Mouse (Mus musculus): ENCODE measurements around the gene Pak1ip1. TPM values are rescaled to one million over a fixed set of nuclear protein-coding genes. Genes with fewer than 3 reads are reported as not detected.

The Pak1ip1 gene
- total RNA-seq, 1 experiment = 117 TPM

DNA sequence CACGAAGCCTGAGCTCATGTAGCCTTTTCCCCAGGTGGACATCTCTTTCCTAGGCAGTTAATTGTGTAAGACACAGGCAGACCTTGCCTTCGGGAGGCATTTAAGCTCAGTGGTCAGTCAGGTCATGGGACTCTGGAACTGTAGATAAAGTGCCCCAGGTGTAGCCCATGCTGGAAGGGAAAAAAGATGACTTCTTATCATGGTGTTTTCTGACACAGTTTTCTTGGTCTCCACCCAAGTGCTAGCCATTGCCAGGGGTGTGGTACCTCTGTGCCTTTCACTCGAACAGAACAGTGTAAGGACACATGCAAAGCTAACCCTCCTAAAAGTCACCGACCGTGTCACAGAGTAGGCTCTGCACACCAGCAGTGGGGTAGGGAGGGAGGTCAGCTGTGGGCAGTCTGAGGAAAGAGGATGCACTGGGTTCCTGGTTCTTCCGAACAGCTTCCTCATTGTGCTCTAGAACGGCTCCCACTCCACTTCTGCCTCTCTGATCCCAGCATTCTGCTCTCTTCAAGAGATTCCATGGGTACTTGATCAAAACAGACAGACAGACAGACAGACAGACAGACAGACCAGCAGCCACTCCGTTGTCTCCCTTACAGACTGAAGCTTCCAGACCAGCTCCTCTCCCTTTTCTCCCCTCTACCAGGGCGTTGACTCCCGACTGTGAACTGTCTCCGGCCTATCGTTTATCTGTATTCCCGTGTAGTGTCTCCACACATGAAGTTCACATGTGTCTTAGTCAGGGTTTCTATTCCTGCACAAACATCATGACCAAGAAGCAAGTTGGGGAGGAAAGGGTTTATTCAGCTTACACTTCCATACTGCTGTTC is 18.2 kb downstream of the Pak1ip1 start:
- in situ Hi-C loops (cut with MboI; ENCODE audit: low sequenced_read_pairs in 2 of 2, unreplicated experiment in 2 of 2) = no loop called here
- DNase-seq (ENCODE audit: low read depth, low spot score) = no peak
- Histone ChIP-seq H3K27ac (ENCODE audit: insufficient read depth, low read depth, low read length, poor library complexity, severe bottlenecking) (no peak overlapping the region), H3K4me3 (ENCODE audit: insufficient read depth in 1 of 2, low read depth in 1 of 2, low read length in 2 of 2, poor library complexity in 1 of 2, severe bottlenecking in 1 of 2) (no peak overlapping the region), H3K9ac (ENCODE audit: insufficient read depth, low read depth, low read length, poor library complexity, severe bottlenecking) (no peak overlapping the region), H3K9me3 (ENCODE audit: control insufficient read depth, insufficient read depth, low read depth, low read length) (no peaks in the 10 kb centered on the region), H3K36me3 (ENCODE audit: control insufficient read depth, insufficient read depth, low read length, poor library complexity, severe bottlenecking) (peaks cover 17% of the 10 kb centered on the region; the same call in 1 of the 2 replicates), H3K4me1 (ENCODE audit: control insufficient read depth in 2 of 2, insufficient read depth in 2 of 2, low read length in 2 of 2, poor library complexity in 1 of 2) (peaks cover 5 to 13% of the 10 kb centered on the region in 2 experiments)
- TF ChIP-seq MAFK (IDR thresholded peaks at IDR 0.05; ENCODE audit: insufficient read depth, low read depth, low read length) = no peak
- no peak for TF ChIP-seq ZNF384 (IDR thresholded peaks at IDR 0.05; ENCODE audit: low read depth, low read length)
- no peak for TF ChIP-seq HCFC1 (IDR thresholded peaks at IDR 0.05; ENCODE audit: borderline replicate concordance, insufficient read depth, low read length)
- TF ChIP-seq CHD2 (IDR thresholded peaks at IDR 0.05; ENCODE audit: low read depth, low read length) = no peak
- TF ChIP-seq ZC3H11A (IDR thresholded peaks at IDR 0.05; ENCODE audit: borderline replicate concordance, low read depth, low read length) = no peak

DNA sequence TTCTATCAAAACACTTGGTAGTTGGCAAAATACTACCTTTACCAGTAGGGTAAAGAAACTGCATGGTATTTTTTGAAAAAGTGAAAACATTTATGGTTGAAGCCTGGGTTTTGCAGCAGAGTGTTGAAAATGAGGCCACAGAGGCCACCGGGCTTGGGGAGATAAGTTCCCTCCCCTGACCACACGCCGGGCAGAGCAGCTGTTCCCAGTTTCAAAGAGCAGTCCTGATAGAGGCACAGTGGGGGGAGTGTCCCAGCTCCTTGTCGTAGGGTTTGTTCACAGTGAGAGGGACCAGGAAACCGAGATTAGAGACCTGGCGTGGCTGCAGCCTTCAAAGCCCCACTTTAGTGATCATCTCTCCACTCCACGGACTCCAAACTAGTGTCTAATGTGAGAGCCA is 19.7 kb downstream of the Pak1ip1 start:
- Histone ChIP-seq H3K4me3 (ENCODE audit: insufficient read depth in 1 of 2, low read depth in 1 of 2, low read length in 2 of 2, poor library complexity in 1 of 2, severe bottlenecking in 1 of 2) (no peak overlapping the region), H3K36me3 (ENCODE audit: control insufficient read depth, insufficient read depth, low read length, poor library complexity, severe bottlenecking) (peaks cover 17% of the 10 kb centered on the region; the same call in 1 of the 2 replicates), H3K9ac (ENCODE audit: insufficient read depth, low read depth, low read length, poor library complexity, severe bottlenecking) (no peak overlapping the region), H3K4me1 (ENCODE audit: control insufficient read depth in 2 of 2, insufficient read depth in 2 of 2, low read length in 2 of 2, poor library complexity in 1 of 2) (peaks cover 5 to 12% of the 10 kb centered on the region in 2 experiments), H3K9me3 (ENCODE audit: control insufficient read depth, insufficient read depth, low read depth, low read length) (no peaks in the 10 kb centered on the region), H3K27ac (ENCODE audit: insufficient read depth, low read depth, low read length, poor library complexity, severe bottlenecking) (no peak overlapping the region)
- DNase-seq (ENCODE audit: low read depth, low spot score) = no peak
- in situ Hi-C loops (cut with MboI; ENCODE audit: low sequenced_read_pairs in 2 of 2, unreplicated experiment in 2 of 2) = no loop called here
- TF ChIP-seq CHD2 (IDR thresholded peaks at IDR 0.05; ENCODE audit: low read depth, low read length) (no peak), MAFK (IDR thresholded peaks at IDR 0.05; ENCODE audit: insufficient read depth, low read depth, low read length) (no peak), HCFC1 (IDR thresholded peaks at IDR 0.05; ENCODE audit: borderline replicate concordance, insufficient read depth, low read length) (no peak), ZNF384 (IDR thresholded peaks at IDR 0.05; ENCODE audit: low read depth, low read length) (no peak), ZC3H11A (IDR thresholded peaks at IDR 0.05; ENCODE audit: borderline replicate concordance, low read depth, low read length) (no peak)

DNA sequence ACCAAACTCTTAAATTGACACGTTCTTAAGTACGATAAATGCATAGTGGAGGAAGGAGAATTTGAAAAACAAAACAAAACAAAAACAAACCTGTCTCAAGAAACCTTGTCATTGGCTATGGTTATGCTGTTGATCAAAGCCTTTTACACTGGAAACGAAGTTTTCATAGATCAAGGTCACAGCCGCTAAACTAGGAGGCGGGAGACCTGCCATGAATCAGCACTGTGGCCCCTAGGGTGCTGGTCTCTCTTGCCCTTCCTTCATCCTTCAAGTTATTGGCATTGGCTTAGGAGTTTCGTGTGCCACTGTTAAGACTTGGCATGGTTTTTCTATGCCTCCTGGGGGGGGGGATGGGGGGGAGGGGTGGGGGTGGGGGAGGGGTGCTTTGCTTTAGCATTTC is 20.8 kb downstream of the Pak1ip1 start:
- no peak for DNase-seq (ENCODE audit: low read depth, low spot score)
- no peak for TF ChIP-seq ZC3H11A (IDR thresholded peaks at IDR 0.05; ENCODE audit: borderline replicate concordance, low read depth, low read length)
- no peak for TF ChIP-seq MAFK (IDR thresholded peaks at IDR 0.05; ENCODE audit: insufficient read depth, low read depth, low read length)
- TF ChIP-seq CHD2 (IDR thresholded peaks at IDR 0.05; ENCODE audit: low read depth, low read length) = no peak
- TF ChIP-seq ZNF384 (IDR thresholded peaks at IDR 0.05; ENCODE audit: low read depth, low read length) = no peak
- TF ChIP-seq HCFC1 (IDR thresholded peaks at IDR 0.05; ENCODE audit: borderline replicate concordance, insufficient read depth, low read length) = no peak
- no peak overlapping the region for H3K4me3 ChIP-seq (ENCODE audit: insufficient read depth in 1 of 2, low read depth in 1 of 2, low read length in 2 of 2, poor library complexity in 1 of 2, severe bottlenecking in 1 of 2)
- H3K4me1 ChIP-seq (ENCODE audit: control insufficient read depth in 2 of 2, insufficient read depth in 2 of 2, low read length in 2 of 2, poor library complexity in 1 of 2) = peaks cover 1 to 13% of the 10 kb centered on the region in 2 experiments; a peak in 3 of 4 replicates
- in situ Hi-C loops (cut with MboI; ENCODE audit: low sequenced_read_pairs in 2 of 2, unreplicated experiment in 2 of 2) = no loop called here
- no peak overlapping the region for H3K27ac ChIP-seq (ENCODE audit: insufficient read depth, low read depth, low read length, poor library complexity, severe bottlenecking)
- H3K36me3 ChIP-seq (ENCODE audit: control insufficient read depth, insufficient read depth, low read length, poor library complexity, severe bottlenecking) = peaks cover 17% of the 10 kb centered on the region; the same call in 1 of the 2 replicates
- H3K9me3 ChIP-seq (ENCODE audit: control insufficient read depth, insufficient read depth, low read depth, low read length) = no peaks in the 10 kb centered on the region
- H3K9ac ChIP-seq (ENCODE audit: insufficient read depth, low read depth, low read length, poor library complexity, severe bottlenecking) = no peak overlapping the region

DNA sequence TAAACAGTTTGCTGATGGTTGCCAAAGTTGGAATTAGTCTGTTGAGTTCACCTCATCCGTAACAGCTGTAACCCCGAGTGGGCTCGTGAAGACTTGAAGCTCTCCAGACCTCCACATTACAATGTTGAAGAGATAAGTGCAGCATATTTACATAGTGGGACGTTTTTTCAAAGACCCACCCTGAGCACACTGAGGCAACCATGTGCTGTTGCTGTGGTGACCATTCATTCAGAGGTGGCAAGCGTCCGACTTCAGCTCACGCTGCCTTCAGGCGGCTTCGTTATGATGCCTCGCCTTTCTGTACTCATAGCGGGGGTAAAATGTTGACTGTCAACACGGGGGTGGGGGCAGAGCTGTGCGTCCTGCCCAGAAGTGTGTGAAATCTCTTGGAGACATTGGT is 21.3 kb downstream of the Pak1ip1 start:
- no peak overlapping the region for H3K4me3 ChIP-seq (ENCODE audit: insufficient read depth in 1 of 2, low read depth in 1 of 2, low read length in 2 of 2, poor library complexity in 1 of 2, severe bottlenecking in 1 of 2)
- in situ Hi-C loops (cut with MboI; ENCODE audit: low sequenced_read_pairs in 2 of 2, unreplicated experiment in 2 of 2) = no loop called here
- no peak for TF ChIP-seq ZC3H11A (IDR thresholded peaks at IDR 0.05; ENCODE audit: borderline replicate concordance, low read depth, low read length)
- TF ChIP-seq HCFC1 (IDR thresholded peaks at IDR 0.05; ENCODE audit: borderline replicate concordance, insufficient read depth, low read length) = no peak
- no peaks in the 10 kb centered on the region for H3K9me3 ChIP-seq (ENCODE audit: control insufficient read depth, insufficient read depth, low read depth, low read length)
- no peak overlapping the region for H3K9ac ChIP-seq (ENCODE audit: insufficient read depth, low read depth, low read length, poor library complexity, severe bottlenecking)
- peaks cover 17% of the 10 kb centered on the region; the same call in 1 of the 2 replicates for H3K36me3 ChIP-seq (ENCODE audit: control insufficient read depth, insufficient read depth, low read length, poor library complexity, severe bottlenecking)
- DNase-seq (ENCODE audit: low read depth, low spot score) = no peak
- H3K4me1 ChIP-seq (ENCODE audit: control insufficient read depth in 2 of 2, insufficient read depth in 2 of 2, low read length in 2 of 2, poor library complexity in 1 of 2) = peaks cover 1 to 9% of the 10 kb centered on the region in 2 experiments; a peak in 3 of 4 replicates
- H3K27ac ChIP-seq (ENCODE audit: insufficient read depth, low read depth, low read length, poor library complexity, severe bottlenecking) = no peak overlapping the region
